Mouse (Mus musculus) heart, embryonic 16.5 days (tissue): ENCODE data around the gene Robo2. TPM values are rescaled to one million over a fixed set of nuclear protein-coding genes. Genes with fewer than 3 reads are reported as not detected.
"Not testable (repeated sequence)": the region's sequence is repeated elsewhere in the genome, so short reads cannot be mapped to it uniquely, and the experiment has no call there.

Experiments
- ATAC-seq: fragments of 200-750 bp; cut with Nextera tagmentation; replicated peaks from 2 replicates; pipeline ENCODE4 v1.8.0; 2017; ENCODE audit warnings: moderate number of reproducible peaks; ENCODE audit not compliant: insufficient read depth, low FRiP score; ENCODE audit errors: extremely low read depth
- H3K27ac ChIP-seq: fragments of 300-500 bp; sonication (generic); 2 replicates; pipeline ENCODE4 v1.5.1; 2014; ENCODE audit warnings: mild to moderate bottlenecking, low read length, control low read depth, moderate library complexity
- H3K27me3 ChIP-seq: fragments of 300-500 bp; sonication (generic); 2 replicates; pipeline ENCODE4 v1.6.1; 2014; ENCODE audit warnings: low read length, mixed read lengths; ENCODE audit not compliant: control insufficient read depth, insufficient read depth
- H3K36me3 ChIP-seq: fragments of 300-500 bp; sonication (generic); 2 replicates; pipeline ENCODE4 v1.6.1; 2014; ENCODE audit not compliant: control insufficient read depth, insufficient read depth
- H3K4me1 ChIP-seq: fragments of 300-500 bp; sonication (generic); 2 replicates; pipeline ENCODE4 v1.6.1; 2014; ENCODE audit warnings: low read length, mixed read lengths; ENCODE audit not compliant: control insufficient read depth, insufficient read depth
- H3K4me2 ChIP-seq: fragments of 300-500 bp; sonication (generic); 2 replicates; pipeline ENCODE4 v1.6.1; 2014; ENCODE audit warnings: low read depth, mild to moderate bottlenecking, control low read depth, low read length
- H3K4me3 ChIP-seq: fragments of 300-500 bp; sonication (generic); 2 replicates; pipeline ENCODE4 v1.5.1; 2014; ENCODE audit warnings: mild to moderate bottlenecking, control low read depth, low read length
- H3K9ac ChIP-seq: fragments of 300-500 bp; sonication (generic); 2 replicates; pipeline ENCODE4 v1.6.1; 2014; ENCODE audit warnings: low read length, control low read depth
- H3K9me3 ChIP-seq: fragments of 300-500 bp; sonication (generic); replicated peaks from 2 replicates; pipeline ENCODE4 v1.6.1; 2016; ENCODE audit warnings: low read length; ENCODE audit not compliant: control insufficient read depth
- WGBS: fragments of 180-500 bp; shearing (Covaris S2); extraction: QIAGEN DNeasy Blood & Tissue Kit; methylation state at CpG from one replicate; pipeline ENCODE4 v1.1.7; 2014; 5-methylcytosine and 5-hydroxymethylcytosine counted together
- polyA plus RNA-seq: library from polyadenylated mRNA; unstranded; fragments of >200 nt; fragmentation: Nextera tagmentation; extraction: Ambion mirVana; gene quantifications from 2 replicates; pipeline ENCODE4 v1.2.1, GENCODE M21; 2015

The Robo2 gene
- polyA plus RNA-seq, 1 experiment from 2014 or later: 4.4 TPM

GRCm38 (mm10) chr16:74055061-74055751 is 356.4 kb downstream of the Robo2 start:
- no peak overlapping the region for H3K4me2 ChIP-seq
- WGBS: 63% methylated on average over 10 of the region's 10 CpGs
- H3K4me1 ChIP-seq: no peaks in the 10 kb centered on the region
- H3K27me3 ChIP-seq: no peaks in the 10 kb centered on the region
- no peak overlapping the region for H3K27ac ChIP-seq
- no peak overlapping the region for H3K4me3 ChIP-seq
- no peak overlapping the region for H3K9ac ChIP-seq
- peaks cover 2% of the 10 kb centered on the region; the same call in 1 of the 2 replicates for H3K9me3 ChIP-seq
- ATAC-seq: peak; percentile 58; the same call in 1 of the 2 replicates
- H3K36me3 ChIP-seq: no peaks in the 10 kb centered on the region

- peaks cover 2% of the 10 kb centered on the region; the same call in 1 of the 2 replicates for H3K9me3 ChIP-seq
- H3K4me2 ChIP-seq: no peak overlapping the region
- H3K4me1 ChIP-seq: no peaks in the 10 kb centered on the region
- H3K27ac ChIP-seq: no peak overlapping the region
- H3K4me3 ChIP-seq: no peak overlapping the region
- H3K9ac ChIP-seq: no peak overlapping the region
- no peaks in the 10 kb centered on the region for H3K27me3 ChIP-seq
- 81% methylated on average over 5 of the region's 5 CpGs for WGBS
- H3K36me3 ChIP-seq: no peaks in the 10 kb centered on the region
- ATAC-seq: no peak
Observed at GRCm38 (mm10) chr16:74049467-74049866, 362.2 kb downstream of the Robo2 start.

- no peak overlapping the region for H3K9ac ChIP-seq
- H3K4me2 ChIP-seq: no peak overlapping the region
- no peaks in the 10 kb centered on the region for H3K27me3 ChIP-seq
- H3K4me1 ChIP-seq: no peaks in the 10 kb centered on the region
- H3K4me3 ChIP-seq: no peak overlapping the region
- no peaks in the 10 kb centered on the region for H3K36me3 ChIP-seq
- H3K27ac ChIP-seq: no peak overlapping the region
- no peak for ATAC-seq
- peaks cover 2% of the 10 kb centered on the region; the same call in 1 of the 2 replicates for H3K9me3 ChIP-seq
- WGBS: 73% methylated on average over 6 of the region's 6 CpGs
Observed at GRCm38 (mm10) chr16:74048980-74049379, 362.6 kb downstream of the Robo2 start.

GRCm38 (mm10) chr16:74047232-74047631 is 364.4 kb downstream of the Robo2 start:
- H3K36me3 ChIP-seq: no peaks in the 10 kb centered on the region
- no peak for ATAC-seq
- no peak overlapping the region for H3K27ac ChIP-seq
- WGBS: 38% methylated on average over 3 of the region's 3 CpGs
- H3K9ac ChIP-seq: no peak overlapping the region
- H3K4me3 ChIP-seq: no peak overlapping the region
- H3K4me1 ChIP-seq: no peaks in the 10 kb centered on the region
- H3K4me2 ChIP-seq: no peak overlapping the region
- H3K27me3 ChIP-seq: no peaks in the 10 kb centered on the region
- no peaks in the 10 kb centered on the region for H3K9me3 ChIP-seq

- not testable (repeated sequence) for H3K4me2 ChIP-seq, H3K27ac ChIP-seq, H3K27me3 ChIP-seq, H3K9ac ChIP-seq, ATAC-seq, H3K36me3 ChIP-seq, H3K4me3 ChIP-seq, H3K9me3 ChIP-seq, H3K4me1 ChIP-seq
- 94% methylated on average over 2 of the region's 2 CpGs for WGBS
Observed at GRCm38 (mm10) chr16:74040797-74041196, 370.8 kb downstream of the Robo2 start.

GRCm38 (mm10) chr16:74027822-74028221 is 383.8 kb downstream of the Robo2 start:
- no peaks in the 10 kb centered on the region for H3K4me1 ChIP-seq
- no peaks in the 10 kb centered on the region for H3K9me3 ChIP-seq
- no peak overlapping the region for H3K9ac ChIP-seq
- 38% methylated on average over 4 of the region's 4 CpGs for WGBS
- H3K36me3 ChIP-seq: no peaks in the 10 kb centered on the region
- no peak overlapping the region for H3K4me2 ChIP-seq
- 0 out of 2 replicates have a peak, but pooled peaks have one; percentile 32 for ATAC-seq
- H3K4me3 ChIP-seq: no peak overlapping the region
- H3K27ac ChIP-seq: no peak overlapping the region
- H3K27me3 ChIP-seq: no peaks in the 10 kb centered on the region

GRCm38 (mm10) chr16:74022281-74022978 is 389.2 kb downstream of the Robo2 start:
- no peak overlapping the region for H3K4me3 ChIP-seq
- H3K27me3 ChIP-seq: no peaks in the 10 kb centered on the region
- peaks cover 5% of the 10 kb centered on the region; the same call in 1 of the 2 replicates for H3K4me1 ChIP-seq
- ATAC-seq: peak; percentile 78
- 16% methylated on average over 1 of the region's 1 CpGs for WGBS
- no peak overlapping the region for H3K4me2 ChIP-seq
- no peak overlapping the region; the same call in 1 of the 2 replicates for H3K27ac ChIP-seq
- no peaks in the 10 kb centered on the region for H3K36me3 ChIP-seq
- no peaks in the 10 kb centered on the region for H3K9me3 ChIP-seq
- no peak overlapping the region for H3K9ac ChIP-seq

- no peak for ATAC-seq
- 79% methylated on average over 3 of the region's 3 CpGs for WGBS
- H3K4me1 ChIP-seq: no peaks in the 10 kb centered on the region
- no peak overlapping the region for H3K4me2 ChIP-seq
- no peaks in the 10 kb centered on the region for H3K9me3 ChIP-seq
- no peak overlapping the region for H3K4me3 ChIP-seq
- no peak overlapping the region for H3K9ac ChIP-seq
- H3K36me3 ChIP-seq: no peaks in the 10 kb centered on the region
- H3K27me3 ChIP-seq: no peaks in the 10 kb centered on the region
- H3K27ac ChIP-seq: no peak overlapping the region
Observed at GRCm38 (mm10) chr16:74005767-74006166, 405.9 kb downstream of the Robo2 start.

GRCm38 (mm10) chr16:74001331-74001730 is 410.3 kb downstream of the Robo2 start:
- no peak overlapping the region for H3K27ac ChIP-seq
- no peak overlapping the region for H3K4me3 ChIP-seq
- no peaks in the 10 kb centered on the region for H3K27me3 ChIP-seq
- WGBS: 35% methylated on average over 2 of the region's 2 CpGs
- H3K36me3 ChIP-seq: no peaks in the 10 kb centered on the region
- no peaks in the 10 kb centered on the region for H3K4me1 ChIP-seq
- H3K4me2 ChIP-seq: no peak overlapping the region
- no peak overlapping the region for H3K9ac ChIP-seq
- H3K9me3 ChIP-seq: no peaks in the 10 kb centered on the region
- ATAC-seq: no peak
